Mouse (Mus musculus) spleen, adult 2 months (tissue): Measurements from ENCODE around the gene Nr2f6. TPM values are rescaled to one million over a fixed set of nuclear protein-coding genes. Genes with fewer than 3 reads are reported as not detected.
A peak's percentile ranks its signal among the peaks of the same experiment; 100 is the strongest.

Experiments
- DNase-seq, 2 experiments: peaks; one replicate each; pipeline versions ENCODE4 v3.0.0 to v3.0.0-alpha.2; 2012 to 2021; ENCODE audit warnings: low spot score in 2 of 2, low read depth in 1 of 2
- H3K27ac ChIP-seq: fragments of 200-500 bp; 2 replicates; pipeline ENCODE4 v1.5.1; 2012; ENCODE audit warnings: low read length, inconsistent platforms; ENCODE audit not compliant: insufficient read depth
- H3K27me3 ChIP-seq: fragments of 200-500 bp; 2 replicates; pipeline ENCODE4 v1.6.1; 2012; ENCODE audit warnings: mild to moderate bottlenecking, moderate library complexity, low read length, inconsistent platforms; ENCODE audit not compliant: control insufficient read depth, insufficient read depth
- H3K36me3 ChIP-seq: fragments of 200-500 bp; 2 replicates; pipeline ENCODE4 v1.6.1; 2012; ENCODE audit warnings: mild to moderate bottlenecking, low read length, inconsistent platforms; ENCODE audit not compliant: control insufficient read depth, insufficient read depth
- H3K4me1 ChIP-seq: fragments of 200-500 bp; 2 replicates; pipeline ENCODE4 v1.6.1; 2011; ENCODE audit warnings: inconsistent platforms; ENCODE audit not compliant: control insufficient read depth, insufficient read depth, insufficient read length
- H3K4me3 ChIP-seq: fragments of 200-500 bp; 2 replicates; pipeline ENCODE4 v1.5.1; 2011; ENCODE audit warnings: mild to moderate bottlenecking, inconsistent platforms; ENCODE audit not compliant: insufficient read depth, insufficient read length; ENCODE audit errors: extremely low read depth
- CTCF ChIP-seq: fragments of 200-500 bp; IDR thresholded peaks from 2 replicates; pipeline ENCODE4 v1.5.1; 2011; ENCODE audit warnings: mild to moderate bottlenecking, inconsistent platforms; ENCODE audit not compliant: insufficient read depth, insufficient read length, insufficient replicate concordance; ENCODE audit errors: extremely low read depth
- POLR2A ChIP-seq: fragments of 200-500 bp; IDR thresholded peaks from 2 replicates; pipeline ENCODE4 v1.6.1; 2011; ENCODE audit warnings: low read depth, low read length, inconsistent platforms
- WGBS: fragments of 180-500 bp; shearing (Covaris S2); methylation state at CpG from one replicate; pipeline ENCODE4 v1.1.7; 2018; 5-methylcytosine and 5-hydroxymethylcytosine counted together
- polyA plus RNA-seq: library from polyadenylated mRNA; depleted of rRNA; stranded (reverse); fragments of >200 nt; gene quantifications from 2 replicates; pipeline ENCODE4 v1.2.3, GENCODE M21; 2012

Nr2f6 gene
- polyA plus RNA-seq, 1 experiment, result 59.4 TPM

DNA sequence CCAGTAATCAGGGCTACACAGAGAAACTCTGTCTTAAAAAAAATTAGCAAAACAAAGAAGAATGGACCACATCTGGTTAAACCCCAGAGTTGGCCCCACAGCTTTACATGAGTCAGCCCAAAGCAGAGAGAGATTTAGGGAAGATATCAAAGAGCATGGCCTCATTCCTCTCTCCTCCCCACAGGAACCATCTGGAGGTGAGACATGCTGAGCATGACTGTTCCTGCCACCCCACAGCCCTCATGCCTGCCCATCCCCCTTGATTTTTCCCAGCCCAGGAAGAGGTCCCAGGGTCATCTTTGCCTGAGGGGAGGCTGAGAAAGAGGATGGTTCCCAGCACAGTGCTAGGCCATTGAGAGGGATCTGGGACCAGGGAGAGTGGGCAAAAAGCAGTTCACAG, 13.4 kb downstream of the Nr2f6 start:
- Histone ChIP-seq H3K4me1 (no peaks in the 10 kb centered on the region), H3K4me3 (no peak overlapping the region), H3K27ac (no peak overlapping the region), H3K36me3 (no peaks in the 10 kb centered on the region), H3K27me3 (no peaks in the 10 kb centered on the region)
- DNase-seq, result no peak
- no peak for TF ChIP-seq CTCF
- no peak for TF ChIP-seq POLR2A

DNA sequence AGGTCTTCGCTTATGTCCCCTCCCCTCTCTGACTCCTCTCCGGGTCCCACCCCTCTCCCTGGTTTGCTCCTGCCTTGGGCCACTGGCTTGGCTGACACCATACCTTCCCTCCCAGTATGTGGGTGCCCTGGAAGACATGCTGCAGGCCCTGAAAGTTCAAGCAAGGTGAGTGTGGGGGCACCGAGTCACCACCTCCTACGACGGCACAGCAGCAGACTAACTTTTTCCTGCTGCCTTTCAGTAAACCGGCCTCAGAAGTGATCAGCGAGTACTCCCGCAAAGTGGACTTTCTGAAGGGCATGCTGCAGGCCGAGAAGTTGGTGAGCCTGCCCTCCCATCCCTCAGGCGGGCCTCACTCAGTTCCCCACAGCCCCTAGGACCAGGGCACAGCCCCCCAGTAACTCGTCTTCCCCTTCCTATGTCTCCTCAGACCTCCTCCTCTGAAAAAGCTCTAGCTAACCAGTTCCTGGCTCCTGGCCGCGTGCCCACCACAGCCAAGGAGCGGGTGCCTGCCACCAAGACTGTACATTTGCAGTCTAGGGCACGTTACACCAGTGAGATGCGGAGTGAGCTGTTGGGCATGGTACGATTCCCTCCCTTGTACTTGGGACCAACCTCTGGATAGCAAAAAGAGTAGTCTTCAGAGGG, 14.1 kb downstream of the Nr2f6 start:
- Histone ChIP-seq H3K4me3 (peak overlapping the region; percentile 85; the same call in 1 of the 2 replicates), H3K4me1 (no peaks in the 10 kb centered on the region), H3K36me3 (no peaks in the 10 kb centered on the region), H3K27me3 (no peaks in the 10 kb centered on the region), H3K27ac (peak overlapping the region; percentile 96)
- no peak for DNase-seq
- no peak for TF ChIP-seq CTCF
- no peak; the same call in 1 of the 2 replicates for TF ChIP-seq POLR2A
- 29% methylated on average over 17 of the region's 17 CpGs for WGBS

DNA sequence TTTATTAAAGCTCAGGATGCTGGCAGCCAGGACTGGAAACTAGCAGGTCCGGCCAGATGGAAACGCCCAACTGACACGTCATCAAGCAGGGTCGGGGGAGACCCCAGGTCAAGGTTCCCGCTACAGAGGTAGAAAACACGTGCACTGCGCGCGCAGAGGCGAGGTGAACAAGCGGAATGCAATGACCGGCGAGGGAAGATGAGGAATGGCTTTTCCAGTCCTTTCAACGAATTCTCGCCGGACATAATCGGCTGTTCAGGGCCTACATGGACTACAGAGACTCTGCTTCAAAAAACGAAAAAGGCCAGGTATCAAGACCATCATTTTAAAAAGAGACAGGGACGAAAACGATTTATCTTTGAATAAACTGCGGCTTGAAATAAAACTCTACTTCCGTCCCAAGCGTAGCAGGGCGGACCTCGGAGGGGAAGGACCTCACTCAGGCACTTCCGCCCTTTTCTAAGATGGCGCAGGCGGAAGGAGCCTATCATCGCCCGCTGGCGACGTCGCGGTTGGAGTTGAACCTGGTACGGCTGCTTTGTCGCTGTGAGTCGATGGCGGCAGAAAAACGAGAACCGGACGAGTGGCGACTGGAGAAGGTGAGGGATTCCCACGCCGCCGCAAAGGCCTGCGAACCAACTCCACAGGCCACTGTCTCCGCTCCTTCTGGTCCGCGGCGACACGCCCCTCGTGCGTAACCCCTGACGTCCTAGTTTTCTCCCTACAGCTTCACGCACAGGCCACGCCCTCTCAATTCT, 14.8 kb downstream of the Nr2f6 start, which contains the start of gene Use1:
TSS of gene Use1 (plus strand) at position 78 of the 758 bp plus-strand sequence.
- under 1% methylated on average over 56 of the region's 56 CpGs for WGBS
- TF ChIP-seq CTCF, result no peak
- TF ChIP-seq POLR2A, result peak; percentile 25
- Histone ChIP-seq H3K27ac (peak within 1 kb of the TSS; percentile 96), H3K36me3 (no peaks in the 10 kb centered on the region), H3K4me3 (peak within 1 kb of the TSS; percentile 85), H3K27me3 (no peaks in the 10 kb centered on the region), H3K4me1 (no peaks in the 10 kb centered on the region)
- peak; percentile 88 to 90 for DNase-seq

GRCm38 (mm10) chr8:71358026-71358425, 23.7 kb downstream of the Nr2f6 start:
- H3K36me3 ChIP-seq, result peaks cover 47% of the 10 kb centered on the region
- H3K27ac ChIP-seq, result no peak overlapping the region
- TF ChIP-seq POLR2A, result no peak
- TF ChIP-seq CTCF, result no peak
- whole genome bisulfite sequencing, result 88% methylated on average over 3 of the region's 3 CpGs
- no peaks in the 10 kb centered on the region for H3K4me1 ChIP-seq
- no peak overlapping the region for H3K4me3 ChIP-seq
- no peaks in the 10 kb centered on the region for H3K27me3 ChIP-seq
- no peak for DNase-seq

DNA sequence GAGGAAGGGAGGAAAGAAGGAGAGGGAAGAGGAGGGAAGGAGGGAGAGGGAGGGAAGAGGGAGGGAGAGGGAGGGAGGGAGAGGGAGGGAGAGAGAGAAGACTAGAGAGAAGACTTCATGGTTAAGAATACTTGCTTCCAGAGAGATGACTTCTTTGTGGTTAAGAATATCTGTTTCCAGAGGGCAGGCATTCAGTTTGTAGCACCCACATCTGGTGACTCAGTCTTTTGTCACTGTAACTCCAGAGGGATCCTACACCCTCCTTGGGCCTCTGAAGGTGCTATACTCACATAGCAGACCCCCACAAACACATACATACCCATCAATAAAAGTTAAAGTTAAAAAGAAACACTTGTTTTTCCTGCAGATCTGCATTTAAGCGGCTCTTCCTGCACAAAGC, 30.2 kb downstream of the Nr2f6 start:
- DNase-seq, result no peak
- Histone ChIP-seq H3K36me3 (peaks cover 71% of the 10 kb centered on the region), H3K27ac (no peak overlapping the region), H3K27me3 (no peaks in the 10 kb centered on the region), H3K4me3 (no peak overlapping the region), H3K4me1 (no peaks in the 10 kb centered on the region)
- WGBS, result 92% methylated on average over 1 of the region's 1 CpGs
- TF ChIP-seq CTCF, result no peak
- TF ChIP-seq POLR2A, result no peak

DNA sequence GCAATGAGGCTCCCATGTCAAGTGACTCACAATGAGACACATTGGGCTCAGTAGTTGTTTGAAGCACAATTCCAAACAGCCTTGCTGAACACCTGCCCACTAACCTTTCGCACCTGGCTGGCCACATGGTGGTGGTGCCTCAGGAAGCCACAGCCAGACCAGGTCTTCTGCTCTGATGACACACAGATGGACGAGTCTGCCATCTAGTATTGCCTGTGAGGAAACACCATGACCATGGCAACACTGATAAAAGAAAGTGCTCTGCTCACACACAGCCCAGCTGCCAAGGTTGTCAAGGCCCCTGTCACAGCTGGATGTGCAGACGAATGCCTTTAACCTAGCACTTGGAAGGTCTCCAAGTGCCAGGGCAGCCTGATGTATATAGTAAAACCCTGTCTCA, 30.6 kb downstream of the Nr2f6 start:
- Histone ChIP-seq H3K27me3 (no peaks in the 10 kb centered on the region), H3K4me1 (no peaks in the 10 kb centered on the region), H3K27ac (no peak overlapping the region), H3K4me3 (no peak overlapping the region), H3K36me3 (peaks cover 70% of the 10 kb centered on the region)
- DNase-seq, result no peak
- TF ChIP-seq CTCF (no peak), POLR2A (no peak)
- 69% methylated on average over 3 of the region's 3 CpGs for WGBS

- Histone ChIP-seq H3K4me1 (no peaks in the 10 kb centered on the region), H3K27me3 (no peaks in the 10 kb centered on the region), H3K36me3 (peaks cover 66% of the 10 kb centered on the region), H3K4me3 (no peak overlapping the region), H3K27ac (no peak overlapping the region)
- no peak for DNase-seq
- WGBS, result 86% methylated on average over 1 of the region's 1 CpGs
- no peak for TF ChIP-seq CTCF
- no peak for TF ChIP-seq POLR2A
Measured at GRCm38 (mm10) chr8:71346581-71346980, 35.2 kb downstream of the Nr2f6 start.
